Mouse (Mus musculus) brain, embryonic 14.5 days (tissue): ENCODE measurements at regions not wholly inside any gene's neighbourhood (a gene's known extent, or its start where the extent isn't known, plus 50 kb on each side); places are given as distances from the start of the nearest gene placed in this dataset.

ENCODE experiments used
- CTCF ChIP-seq: fragments of 200-500 bp; IDR thresholded peaks from 2 replicates; pipeline ENCODE4 v1.5.1; 2012; ENCODE audit warnings: inconsistent platforms, mild to moderate bottlenecking, moderate library complexity, borderline replicate concordance; ENCODE audit not compliant: insufficient read depth, insufficient read length; ENCODE audit errors: extremely low read depth
- POLR2A ChIP-seq: fragments of 200-500 bp; IDR thresholded peaks from 2 replicates; pipeline ENCODE4 v1.6.1; 2012; ENCODE audit warnings: mild to moderate bottlenecking, inconsistent platforms, borderline replicate concordance; ENCODE audit not compliant: poor library complexity, insufficient read depth, insufficient read length, severe bottlenecking; ENCODE audit errors: extremely low read depth

DNA sequence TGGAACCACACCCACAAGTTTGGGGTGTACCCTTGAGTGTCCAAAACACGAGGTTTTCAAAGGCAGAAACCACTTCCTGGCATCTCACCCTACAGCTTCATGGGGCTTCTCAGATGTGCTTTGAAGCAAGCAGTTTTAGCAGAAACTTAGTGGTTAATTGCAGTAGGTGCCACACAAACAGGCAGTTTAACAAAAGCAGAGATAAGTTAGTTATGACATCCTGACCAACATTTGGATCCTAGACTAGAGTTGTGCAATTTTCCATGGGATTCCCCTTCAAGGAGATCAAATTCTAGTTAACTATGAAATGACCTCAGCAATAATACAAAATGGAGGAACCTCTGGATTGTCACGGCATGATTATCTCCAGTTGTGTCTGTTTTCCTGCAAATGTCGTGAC, 207.2 kb upstream of the Atp10a start:
- TF ChIP-seq POLR2A (no peak), CTCF (no peak)
